Mouse (Mus musculus) cerebellum, adult 2 months (tissue): ENCODE measurements at regions not wholly inside any gene's neighbourhood (a gene's known extent, or its start where the extent isn't known, plus 50 kb on each side); places are given as distances from the start of the nearest gene placed in this dataset.

Experiments
- DNase-seq, 2 experiments: peaks; one replicate each; pipeline ENCODE4 v3.0.0; 2021
- H3K27ac ChIP-seq: fragments of 200-500 bp; 2 replicates; pipeline ENCODE4 v1.5.1; 2012; ENCODE audit warnings: low read length, control low read depth, inconsistent platforms; ENCODE audit not compliant: insufficient read depth
- H3K27me3 ChIP-seq: fragments of 200-500 bp; 2 replicates; pipeline ENCODE4 v1.6.1; 2012; ENCODE audit warnings: inconsistent platforms, mild to moderate bottlenecking, low read length, moderate library complexity; ENCODE audit not compliant: control insufficient read depth, insufficient read depth
- H3K4me1 ChIP-seq: fragments of 200-500 bp; 2 replicates; pipeline ENCODE4 v1.6.1; 2011; ENCODE audit warnings: low read length; ENCODE audit not compliant: control insufficient read depth, insufficient read depth
- H3K4me3 ChIP-seq: fragments of 200-500 bp; replicated peaks from 2 replicates; pipeline ENCODE3; 2011; ENCODE audit warnings: mild to moderate bottlenecking, low read depth, low read length, control low read depth; ENCODE audit not compliant: insufficient read depth
- CTCF ChIP-seq: fragments of 200-500 bp; IDR thresholded peaks from 2 replicates; pipeline ENCODE4 v1.5.1; 2011; ENCODE audit warnings: low read depth, mild to moderate bottlenecking, control low read depth, low read length, moderate library complexity, borderline replicate concordance; ENCODE audit not compliant: insufficient read depth
- POLR2A ChIP-seq: fragments of 200-500 bp; IDR thresholded peaks from 2 replicates; pipeline ENCODE4 v1.6.1; 2011; ENCODE audit warnings: low read length, control low read depth, borderline replicate concordance; ENCODE audit not compliant: insufficient read depth
- WGBS: fragments of 180-500 bp; shearing (Covaris S2); methylation state at CpG from one replicate; pipeline ENCODE4 v1.1.7; 2018; 5-methylcytosine and 5-hydroxymethylcytosine counted together

- TF ChIP-seq POLR2A (no peak), CTCF (no peak)
- WGBS, result 61% methylated on average over 11 of the region's 11 CpGs
- no peak for DNase-seq
Measured at GRCm38 (mm10) chr12:107749381-107750085, 253.9 kb downstream of the Bcl11b start.

GRCm38 (mm10) chr12:107750285-107750927 is 253.0 kb downstream of the Bcl11b start:
- no peak for TF ChIP-seq POLR2A
- no peak for TF ChIP-seq CTCF
- Histone ChIP-seq H3K4me1 (no peaks in the 10 kb centered on the region), H3K4me3 (no peak overlapping the region), H3K27me3 (no peaks in the 10 kb centered on the region), H3K27ac (no peak overlapping the region)
- WGBS, result 93% methylated on average over 8 of the region's 8 CpGs
- DNase-seq, result no peak

More at GRCm38 (mm10) chr12:107749381-107750085, 253.9 kb downstream of the Bcl11b start:
- Histone ChIP-seq H3K27ac (no peak overlapping the region), H3K27me3 (no peaks in the 10 kb centered on the region), H3K4me3 (no peak overlapping the region), H3K4me1 (no peaks in the 10 kb centered on the region)

GRCm38 (mm10) chr12:107752126-107752525 is 251.3 kb downstream of the Bcl11b start:
- no peak overlapping the region for H3K4me3 ChIP-seq
- TF ChIP-seq POLR2A (no peak), CTCF (no peak)
- no peak overlapping the region for H3K27ac ChIP-seq
- 83% methylated on average over 7 of the region's 7 CpGs for WGBS
- H3K4me1 ChIP-seq, result no peaks in the 10 kb centered on the region
- H3K27me3 ChIP-seq, result no peaks in the 10 kb centered on the region
- DNase-seq, result no peak

GRCm38 (mm10) chr12:107752587-107752986 is 250.8 kb downstream of the Bcl11b start:
- no peak overlapping the region for H3K4me3 ChIP-seq
- DNase-seq, result no peak
- TF ChIP-seq CTCF (no peak), POLR2A (no peak)
- WGBS, result 62% methylated on average over 8 of the region's 8 CpGs
- H3K27me3 ChIP-seq, result no peaks in the 10 kb centered on the region
- H3K27ac ChIP-seq, result no peak overlapping the region
- no peaks in the 10 kb centered on the region for H3K4me1 ChIP-seq

- no peak for DNase-seq
- Histone ChIP-seq H3K27me3 (no peaks in the 10 kb centered on the region), H3K27ac (no peak overlapping the region), H3K4me1 (no peaks in the 10 kb centered on the region), H3K4me3 (no peak overlapping the region)
- no peak for TF ChIP-seq POLR2A
- TF ChIP-seq CTCF, result no peak
- 67% methylated on average over 8 of the region's 8 CpGs for WGBS
Measured at GRCm38 (mm10) chr12:107753022-107753421, 250.4 kb downstream of the Bcl11b start.

- H3K4me1 ChIP-seq, result no peaks in the 10 kb centered on the region
Measured at GRCm38 (mm10) chr12:107753536-107753935, 249.9 kb downstream of the Bcl11b start.

GRCm38 (mm10) chr12:107754885-107755284 is 248.5 kb downstream of the Bcl11b start:
- no peak for DNase-seq
- no peaks in the 10 kb centered on the region; the same call in 1 of the 2 replicates for H3K27me3 ChIP-seq
- H3K4me3 ChIP-seq, result no peak overlapping the region
- TF ChIP-seq CTCF (no peak), POLR2A (no peak)
- WGBS, result 90% methylated on average over 8 of the region's 8 CpGs
- H3K4me1 ChIP-seq, result no peaks in the 10 kb centered on the region
- H3K27ac ChIP-seq, result no peak overlapping the region

More at GRCm38 (mm10) chr12:107753536-107753935, 249.9 kb downstream of the Bcl11b start:
- Histone ChIP-seq H3K27me3 (no peaks in the 10 kb centered on the region; the same call in 1 of the 2 replicates), H3K27ac (no peak overlapping the region), H3K4me3 (no peak overlapping the region)
- TF ChIP-seq CTCF (no peak), POLR2A (no peak)
- WGBS, result 77% methylated on average over 6 of the region's 6 CpGs
- DNase-seq, result no peak
